Mouse (Mus musculus) kidney, adult 11 months (tissue): ENCODE data around the gene Nme7.

Experiments used
- DNase-seq: peaks from one replicate; pipeline ENCODE4 v3.0.0; 2022

The Nme7 gene

GRCm38 (mm10) chr1:164303821-164304220, at the start of gene Nme7:
Nme7 (plus strand) TSS chr1:164304121.
- DNase-seq, result no peak

- no peak for DNase-seq
Observed at GRCm38 (mm10) chr1:164254836-164255235, 49.1 kb upstream of the Nme7 start.

GRCm38 (mm10) chr1:164260171-164261028, 43.5 kb upstream of the Nme7 start:
- no peak for DNase-seq

GRCm38 (mm10) chr1:164261553-164261952, 42.4 kb upstream of the Nme7 start:
- DNase-seq, result no peak

- DNase-seq, result no peak
Observed at GRCm38 (mm10) chr1:164270941-164271340, 33.0 kb upstream of the Nme7 start.

GRCm38 (mm10) chr1:164273659-164274058, 30.3 kb upstream of the Nme7 start:
- DNase-seq, result no peak

- peak; percentile 95 for DNase-seq
Observed at GRCm38 (mm10) chr1:164275455-164275954, 28.4 kb upstream of the Nme7 start, which contains the start of gene Ccdc181. Ccdc181 (plus strand) TSS chr1:164275585.

- DNase-seq, result no peak
Observed at GRCm38 (mm10) chr1:164276552-164276951, 27.4 kb upstream of the Nme7 start.

GRCm38 (mm10) chr1:164279332-164279731, 24.6 kb upstream of the Nme7 start:
- DNase-seq, result no peak

GRCm38 (mm10) chr1:164284007-164284406, 19.9 kb upstream of the Nme7 start:
- DNase-seq, result no peak

- DNase-seq, result no peak
Observed at GRCm38 (mm10) chr1:164287406-164287805, 16.5 kb upstream of the Nme7 start.

- no peak for DNase-seq
Observed at GRCm38 (mm10) chr1:164292040-164292439, 11.9 kb upstream of the Nme7 start.

- DNase-seq, result no peak
Observed at GRCm38 (mm10) chr1:164294071-164294470, 9.8 kb upstream of the Nme7 start.

- DNase-seq, result no peak
Observed at GRCm38 (mm10) chr1:164296473-164296872, 7.4 kb upstream of the Nme7 start.

GRCm38 (mm10) chr1:164301949-164302348, 2.0 kb upstream of the Nme7 start:
- DNase-seq, result no peak

GRCm38 (mm10) chr1:164307124-164307751, 3.3 kb downstream of the Nme7 start, which contains the start of gene Blzf1:
Blzf1 (minus strand) TSS chr1:164307489.
- peak; percentile 98 for DNase-seq

- DNase-seq, result no peak
Observed at GRCm38 (mm10) chr1:164307922-164308321, 4.0 kb downstream of the Nme7 start.

- no peak for DNase-seq
Observed at GRCm38 (mm10) chr1:164314085-164314484, 10.2 kb downstream of the Nme7 start.

GRCm38 (mm10) chr1:164315266-164315665, 11.3 kb downstream of the Nme7 start:
- DNase-seq, result no peak

- no peak for DNase-seq
Observed at GRCm38 (mm10) chr1:164316697-164317096, 12.8 kb downstream of the Nme7 start.

- DNase-seq, result no peak
Observed at GRCm38 (mm10) chr1:164317261-164317660, 13.3 kb downstream of the Nme7 start.

- DNase-seq, result no peak
Observed at GRCm38 (mm10) chr1:164318474-164318873, 14.6 kb downstream of the Nme7 start.

GRCm38 (mm10) chr1:164319542-164320140, 15.7 kb downstream of the Nme7 start:
- DNase-seq, result no peak
